Comparison of ENCODE assay signal across 21 mouse cellular contexts in the genomic region with DNA sequence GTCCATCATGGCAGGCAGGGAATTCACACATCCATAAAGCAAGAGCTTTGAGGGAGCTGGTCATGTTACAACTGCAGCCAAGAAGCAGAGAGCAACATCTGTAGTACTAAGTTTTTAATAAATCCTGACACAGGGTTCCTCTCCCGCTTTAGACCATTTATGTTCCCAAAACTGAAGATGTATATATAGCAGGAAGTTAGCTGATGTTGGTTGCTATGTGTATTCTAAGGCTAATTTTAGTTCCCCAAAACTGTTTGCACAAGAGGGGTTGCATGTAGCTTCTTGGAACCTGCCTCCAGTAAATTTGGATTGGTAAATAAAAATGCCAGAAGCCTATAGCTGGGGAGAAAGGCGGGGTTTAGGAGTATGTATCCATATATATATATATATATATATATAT. TPM values are rescaled to one million over a fixed set of nuclear protein-coding genes. Genes with fewer than 3 reads are reported as not detected.
DNase-seq lines count a peak whose midpoint lies in the region; ATAC-seq lines count a peak whose summit lies in the region.
"Had no signal": no experiment of that assay in that cellular context is flagged by ENCODE, and none has a peak within 500 bp of the region (broad histone marks: within the 10 kb centered on the region; RNA-seq: fewer than 3 reads in every experiment).

No protein-coding gene starts in this region.

- peak; percentile 80 for ATAC-seq in granulocyte monocyte progenitor cell, adult 5-6 weeks (replicated peaks; ENCODE audit: poor library complexity, severe bottlenecking)
- peak; percentile 81 for ATAC-seq in megakaryocyte progenitor cell, adult 5-6 weeks (replicated peaks; ENCODE audit: poor library complexity)
- ATAC-seq: CD4-positive, CD25-positive, alpha-beta regulatory T cell, adult 4 months; forebrain, embryonic 15.5 days; hindbrain, postnatal 0 days; inflammation-experienced regulatory T-cells, adult 6 months had no signal

- peak; percentile 8 for DNase-seq in lung, postnatal 36 days
- no peak for DNase-seq in lung, postnatal 4 days
- no peak for DNase-seq in adrenal gland, postnatal 25 days
- no peak for DNase-seq in layer of hippocampus, adult 9-11 months
- DNase-seq: adrenal gland, adult 2 months; adrenal gland, postnatal 14 days; cerebellum, adult 18-20 months; cerebellum, adult 9-11 months; cerebellum, postnatal 25 days; embryo, embryonic 11 days; gastrocnemius, postnatal 25 days; heart, postnatal 36 days had no signal

RNA-seq across cellular contexts. Expression of a gene that starts 16.1 kb away (rescaled TPM):
- 1.5 TPM in 1 of 2 replicates, not detected in the other for total RNA-seq in granulocyte monocyte progenitor cell, adult 5-6 weeks (2014; fragmentation: Nextera tagmentation)
- total RNA-seq in granulocyte monocyte progenitor cell, adult 5-6 weeks (2017): not detected in 2 replicates
- 0.17 and 0.81 TPM in 2 replicates for total RNA-seq in megakaryocyte progenitor cell, adult 5-6 weeks (2015)
- 0.12 TPM in 1 of 2 replicates, not detected in the other for total RNA-seq in megakaryocyte progenitor cell, adult 5-6 weeks (2017)
- total RNA-seq in adrenal gland, postnatal 25 days (2021): not detected in 2 replicates
- total RNA-seq: adrenal gland, adult 2 months; adrenal gland, postnatal 14 days; gastrocnemius, adult 8-10 months; gastrocnemius, postnatal 25 days; heart, adult 8-10 months; heart, postnatal 36 days; hindbrain, postnatal 0 days; MEL had no signal
